Mouse (Mus musculus) gastrocnemius, postnatal 14 days (tissue): ENCODE results near the gene Slc2a8. TPM values are rescaled to one million over a fixed set of nuclear protein-coding genes. Genes with fewer than 3 reads are reported as not detected.

ENCODE experiments used
- DNase-seq: peaks from one replicate; pipeline ENCODE4 v3.0.0; 2021; ENCODE audit warnings: mixed read lengths
- intact Hi-C: fragments of 180-260 bp; cut with DNase I; formaldehyde crosslinking; loops from one replicate; pipeline ENCODE4 v1.15.1; 2025; ENCODE audit warnings: low total_unique reads
- total RNA-seq, 2 experiments: library from RNA; stranded (reverse); gene quantifications; 2 replicates each; pipeline ENCODE4 v1.2.3; 2021

The Slc2a8 gene
- total RNA-seq, 2 experiments from 2014 or later, result 8.5 to 10.5 TPM

DNA sequence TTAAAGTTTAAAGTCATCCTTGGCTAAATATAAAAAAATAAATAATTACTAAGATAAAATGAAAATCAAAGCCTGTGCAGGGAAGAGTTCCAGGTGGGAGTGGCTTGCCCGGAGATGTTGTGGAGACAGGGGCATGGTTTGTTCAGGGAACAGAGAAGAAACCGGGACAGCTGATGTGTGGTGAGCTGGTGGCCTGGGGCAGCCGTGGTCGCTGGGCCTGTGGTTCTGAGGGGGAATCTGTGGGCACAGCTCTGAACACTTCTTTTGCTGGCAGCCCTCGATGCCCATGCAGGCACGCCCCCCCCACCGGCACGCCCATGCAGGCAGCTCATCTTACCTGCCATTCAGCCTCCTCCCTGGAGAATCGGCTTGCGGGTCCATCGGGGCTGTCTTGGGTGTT lies 34.4 kb downstream of the Slc2a8 start:
- intact Hi-C loops, result no loop called here
- DNase-seq, result no peak

DNA sequence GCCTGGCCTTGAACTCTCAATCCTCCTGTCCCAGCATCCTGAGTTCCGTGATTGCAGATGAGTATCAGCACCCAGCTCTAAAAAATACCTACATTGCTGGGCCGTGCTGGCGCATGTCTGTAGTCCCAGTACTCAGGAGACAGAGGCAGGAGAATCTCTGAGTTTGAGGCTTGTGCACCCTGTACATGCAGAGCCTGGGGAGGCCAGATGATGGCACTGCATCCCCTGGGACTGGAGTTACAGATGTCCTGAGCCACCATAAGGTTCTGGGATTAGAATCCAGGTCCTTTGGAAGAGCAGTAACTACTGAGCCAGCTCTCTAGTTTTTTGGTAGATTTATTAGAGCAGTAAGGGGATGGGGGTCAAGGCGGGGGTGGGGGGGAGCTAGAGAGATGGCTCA lies 41.4 kb downstream of the Slc2a8 start:
- intact Hi-C loops, result no loop called here
- no peak for DNase-seq

GRCm38 (mm10) chr2:32939418-32939817 lies 42.5 kb downstream of the Slc2a8 start:
- intact Hi-C loops, result no loop called here
- peak; percentile 39 for DNase-seq

GRCm38 (mm10) chr2:32938741-32939140 lies 43.1 kb downstream of the Slc2a8 start:
- intact Hi-C loops, result no loop called here
- DNase-seq, result no peak

DNA sequence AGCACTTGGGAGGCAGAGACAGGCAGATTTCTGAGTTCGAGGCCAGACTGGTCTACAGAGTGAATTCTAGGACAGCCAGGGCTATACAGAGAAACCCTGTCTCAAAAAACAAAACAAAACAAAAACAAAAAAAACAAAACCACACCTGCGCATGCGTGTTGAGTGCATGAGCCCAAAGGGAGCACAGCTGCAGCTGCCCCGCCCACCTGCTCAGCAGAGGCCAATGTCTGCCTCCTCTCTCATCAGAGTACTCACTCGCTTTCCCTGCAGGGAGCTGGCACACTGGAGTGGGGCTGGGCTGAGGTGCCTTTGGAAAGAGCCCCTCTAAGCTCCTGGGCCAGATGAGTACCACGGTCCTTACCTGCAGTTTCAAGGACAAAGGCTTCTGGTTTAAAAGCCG lies 50.2 kb downstream of the Slc2a8 start:
- intact Hi-C loops, result no loop called here
- no peak for DNase-seq

- intact Hi-C loops, result loop anchor here (10.0 kb wide), 1 partner anchor 134 kb away; no protein-coding TSS in a partner anchor
- DNase-seq, result no peak
Observed at GRCm38 (mm10) chr2:32928947-32929829, 52.7 kb downstream of the Slc2a8 start.

DNA sequence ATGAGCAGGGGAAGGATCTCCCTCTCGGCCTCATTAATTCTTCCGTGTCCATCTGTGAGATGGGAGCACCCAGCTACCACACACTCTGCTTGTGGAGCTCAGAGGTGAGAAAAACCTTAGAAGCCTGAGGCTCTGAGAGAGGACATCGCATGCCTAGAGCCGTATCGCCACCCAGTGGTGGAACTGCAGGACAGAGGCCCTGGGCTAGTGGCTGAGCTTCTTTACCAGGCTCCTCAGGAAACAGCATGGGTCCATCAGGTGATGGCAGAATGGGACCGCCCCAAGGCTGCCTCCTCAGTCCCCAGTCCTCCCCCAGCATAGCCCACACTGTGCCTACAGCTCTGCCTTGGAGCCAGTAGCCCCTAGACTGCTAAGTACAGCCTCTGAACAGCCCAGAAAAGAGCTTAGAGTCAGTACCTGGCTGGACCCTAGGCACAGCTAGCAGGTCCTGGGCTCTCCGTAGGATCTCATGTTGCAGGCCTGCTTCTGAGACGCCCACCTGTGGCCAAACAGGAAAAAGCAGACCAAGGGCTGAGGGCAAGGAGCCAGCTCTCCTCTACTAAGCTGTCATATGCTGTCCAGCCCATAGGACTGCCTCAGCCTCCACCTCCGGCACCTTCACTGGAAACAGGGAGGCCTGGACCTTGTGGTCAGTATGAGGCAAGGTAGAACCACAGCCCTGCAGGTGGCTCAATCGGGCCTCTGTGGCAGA lies 53.5 kb downstream of the Slc2a8 start:
- intact Hi-C loops, result loop anchor here (10.0 kb wide), 1 partner anchor 134 kb away; no protein-coding TSS in a partner anchor
- DNase-seq, result peak; percentile 79

DNA sequence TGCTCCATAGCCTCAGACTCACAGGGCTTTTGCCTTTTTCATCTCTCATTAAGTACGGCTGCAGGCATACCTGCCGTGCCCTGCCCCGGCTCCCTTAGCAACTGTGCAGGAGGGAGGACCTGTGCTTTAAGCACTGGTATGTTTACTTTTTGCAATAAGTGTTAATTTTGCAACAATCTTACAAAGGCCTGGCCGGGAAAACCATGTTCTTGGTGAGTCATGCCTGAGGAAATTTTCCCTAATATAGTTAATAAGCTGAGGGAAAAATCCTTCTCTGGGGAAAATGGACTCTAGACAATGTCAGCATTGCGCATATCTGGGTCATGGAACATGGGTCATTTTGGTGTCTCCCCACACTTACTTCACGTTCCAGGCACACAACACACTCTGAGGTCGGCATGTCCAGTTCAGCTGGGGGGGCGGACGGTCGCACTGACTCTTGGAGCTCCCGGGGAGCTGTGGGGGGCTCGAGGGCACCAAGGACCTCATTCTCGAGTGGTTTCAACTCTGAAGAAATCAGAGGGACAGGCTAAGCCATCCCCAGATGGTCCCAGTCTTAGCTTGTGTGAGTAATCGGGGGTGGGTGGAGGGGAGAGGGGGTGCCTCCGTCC lies 54.2 kb downstream of the Slc2a8 start:
- DNase-seq, result no peak
- intact Hi-C loops, result loop anchor here (2.0 to 10.0 kb wide), 2 partner anchors 67 to 133 kb away; no protein-coding TSS in a partner anchor

DNA sequence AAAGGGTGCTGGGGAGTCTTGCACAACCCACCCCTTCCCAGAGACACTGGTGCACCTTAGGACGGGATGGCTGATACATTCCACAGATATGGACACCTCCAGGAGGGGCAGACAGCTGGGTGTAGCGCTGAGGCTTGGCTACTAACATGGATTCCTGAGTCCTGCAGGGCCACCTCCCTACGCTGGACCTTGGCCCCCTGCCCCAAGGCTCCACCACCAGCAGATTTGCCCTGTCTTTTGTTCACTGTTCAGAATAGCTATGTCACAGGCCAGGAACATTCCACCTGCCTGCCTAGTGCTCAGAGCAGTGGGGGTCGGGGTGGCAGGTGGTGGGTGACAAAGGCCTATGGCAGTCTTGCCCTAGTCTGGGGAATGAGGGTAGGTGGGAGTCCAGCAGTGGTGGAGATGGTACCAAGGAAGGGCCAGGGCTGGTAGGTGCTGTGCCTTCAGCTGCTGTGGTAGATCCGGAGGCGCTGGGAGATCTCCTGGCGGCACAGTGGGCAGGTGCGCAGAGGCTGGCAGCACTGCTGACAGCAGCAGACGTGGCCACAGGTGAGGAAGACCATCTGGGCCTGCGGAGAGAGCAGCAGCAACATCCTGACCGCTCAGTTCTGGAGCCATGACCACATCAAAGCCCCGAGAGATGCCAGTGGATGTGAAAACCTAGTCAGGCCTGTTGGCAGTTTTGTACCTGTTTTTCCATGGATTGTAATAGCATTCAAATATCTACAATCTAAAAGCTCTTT lies 55.4 kb downstream of the Slc2a8 start:
- intact Hi-C loops, result loop anchor here (2.0 to 10.0 kb wide), 2 partner anchors 66 to 132 kb away; no protein-coding TSS in a partner anchor
- no peak for DNase-seq

- intact Hi-C loops, result loop anchor here (10.0 kb wide), 1 partner anchor 130 kb away; no protein-coding TSS in a partner anchor
- no peak for DNase-seq
Observed at GRCm38 (mm10) chr2:32924306-32924844, 57.5 kb downstream of the Slc2a8 start.

- intact Hi-C loops, result loop anchor here (10.0 kb wide), 1 partner anchor 129 kb away; no protein-coding TSS in a partner anchor
- DNase-seq, result no peak
Observed at GRCm38 (mm10) chr2:32923551-32924250, 58.2 kb downstream of the Slc2a8 start.

Other genes starting within 250 kb of the Slc2a8 start
- gene 6330409D20Rik, start 241.1 kb downstream of the Slc2a8 start, total RNA-seq, result not detected
- gene Tor2a, start 224.8 kb downstream of the Slc2a8 start, total RNA-seq, result 1 to 10 TPM; 7.5 to 8.2 TPM
- not detected for gene Ttc16, start 206.4 kb downstream of the Slc2a8 start, total RNA-seq
- gene Ptrh1, start 206.3 kb downstream of the Slc2a8 start, total RNA-seq, result 1 to 10 TPM; 2.4 to 3.0 TPM
- gene Cfap157, start 197.7 kb downstream of the Slc2a8 start, total RNA-seq, result under 1 TPM in 1 of 2 experiments, not detected in 1; 0.35 TPM
- 10 to 100 TPM in 1 of 2 experiments, 1 to 10 TPM in 1; 7.2 to 10.6 TPM for gene Stxbp1, start 134.8 kb downstream of the Slc2a8 start, total RNA-seq
- gene Fam129b, start 106.0 kb downstream of the Slc2a8 start, total RNA-seq, result 10 to 100 TPM; 12.1 to 15.8 TPM
- gene Rpl12, start 20.5 kb downstream of the Slc2a8 start, total RNA-seq, result 100 to 1,000 TPM; 105 to 143 TPM
- 10 to 100 TPM; 12.0 to 12.2 TPM for gene Lrsam1, start 20.5 kb downstream of the Slc2a8 start, total RNA-seq
- 1 to 10 TPM; 2.0 to 2.3 TPM for gene Garnl3, start 149.6 kb upstream of the Slc2a8 start, total RNA-seq
- gene Angptl2, start 234.0 kb upstream of the Slc2a8 start, total RNA-seq, result 100 to 1,000 TPM; 121 to 163 TPM